Mouse (Mus musculus): Measurements from ENCODE around the gene Taok2.

DNA sequence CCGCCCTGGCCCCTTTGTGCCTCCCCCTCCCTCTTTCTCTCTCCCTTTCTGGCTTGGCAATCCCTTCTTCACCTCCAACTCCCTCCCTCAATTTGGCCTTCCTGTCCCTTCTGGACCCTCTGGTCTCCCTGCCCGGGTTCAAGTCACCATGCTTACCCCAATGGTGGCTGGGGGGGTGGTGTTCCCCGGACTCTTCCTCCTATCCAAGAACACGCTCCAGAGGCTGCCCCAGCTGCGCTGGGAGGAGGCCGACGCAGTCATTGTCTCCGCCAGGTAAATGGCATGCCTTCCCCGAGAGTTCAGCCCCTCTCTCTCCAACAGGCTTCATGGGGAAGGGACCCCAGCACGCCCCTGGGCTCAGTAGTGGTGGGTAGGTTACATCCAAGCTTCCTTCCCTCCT lies 60.6 kb downstream of the Taok2 start:
- TF ChIP-seq HCFC1 (IDR thresholded peaks at IDR 0.05; ENCODE audit: borderline replicate concordance, insufficient read depth, low read length) (no peak), MAFK (IDR thresholded peaks at IDR 0.05; ENCODE audit: insufficient read depth, low read depth, low read length) (no peak), ZC3H11A (IDR thresholded peaks at IDR 0.05; ENCODE audit: borderline replicate concordance, low read depth, low read length) (no peak)

Measured in ES-E14 (cell line).